Mouse (Mus musculus): ENCODE data around the gene Gm3233.
"Not testable (repeated sequence)": the region's sequence is repeated elsewhere in the genome, so short reads cannot be mapped to it uniquely, and the experiment has no call there.

The Gm3233 gene

GRCm38 (mm10) chr10:77726186-77726585 is 33.3 kb downstream of the Gm3233 start, which contains the start of gene Gm10100:
Gene Gm10100, plus strand, starts transcription at chr10:77726486.
- no peak for DNase-seq

GRCm38 (mm10) chr10:77724855-77725254 is 34.6 kb downstream of the Gm3233 start:
- no peak for DNase-seq

- not testable (repeated sequence) for DNase-seq
These were observed 39.2 kb downstream of the Gm3233 start, which contains the start of gene Krtap12-1 for GRCm38 (mm10) chr10:77720299-77720698. Gene Krtap12-1, plus strand, starts transcription at chr10:77720599.

- no peak for DNase-seq
These were observed 44.0 kb downstream of the Gm3233 start, which contains the start of gene Gm10142 for GRCm38 (mm10) chr10:77715507-77715906. Gene Gm10142, plus strand, starts transcription at chr10:77715807.

GRCm38 (mm10) chr10:77713734-77714133 is 45.7 kb downstream of the Gm3233 start:
- no peak for DNase-seq

- not testable (repeated sequence) for DNase-seq
These were observed 48.3 kb downstream of the Gm3233 start, which contains the start of gene Gm10024 for GRCm38 (mm10) chr10:77711157-77711556. Gene Gm10024, plus strand, starts transcription at chr10:77711457.

GRCm38 (mm10) chr10:77709831-77710230 is 49.7 kb downstream of the Gm3233 start:
- DNase-seq: no peak
